Mouse (Mus musculus) hindbrain, embryonic 14.5 days (tissue): ENCODE results near the gene Gm17428. TPM values are rescaled to one million over a fixed set of nuclear protein-coding genes. Genes with fewer than 3 reads are reported as not detected.

Experiments used
- ATAC-seq: fragments of 200-750 bp; cut with Nextera tagmentation; 2 replicates; pipeline ENCODE4 v1.8.0; 2017; ENCODE audit warnings: moderate number of reproducible peaks, mild to moderate bottlenecking, moderate TSS enrichment, moderate library complexity; ENCODE audit not compliant: low FRiP score
- DNase-seq: peaks from one replicate; pipeline ENCODE4 v3.0.0-alpha.2; 2015; ENCODE audit warnings: low spot score
- H3K27ac ChIP-seq: fragments of 300-500 bp; sonication (generic); 2 replicates; pipeline ENCODE4 v1.5.1; 2014; ENCODE audit warnings: mild to moderate bottlenecking, moderate library complexity
- H3K27me3 ChIP-seq: fragments of 300-500 bp; sonication (generic); 2 replicates; pipeline ENCODE4 v1.6.1; 2014; ENCODE audit warnings: mild to moderate bottlenecking, low read length, mixed read lengths; ENCODE audit not compliant: control insufficient read depth, insufficient read depth
- H3K36me3 ChIP-seq: fragments of 300-500 bp; sonication (generic); replicated peaks from 2 replicates; pipeline ENCODE4 v1.6.1; 2014; ENCODE audit not compliant: control insufficient read depth, insufficient read depth
- H3K4me1 ChIP-seq: fragments of 300-500 bp; sonication (generic); replicated peaks from 2 replicates; pipeline ENCODE4 v1.6.1; 2014; ENCODE audit warnings: antibody characterized with exemption, low read length, mixed read lengths; ENCODE audit not compliant: control insufficient read depth, insufficient read depth
- H3K4me2 ChIP-seq: fragments of 300-500 bp; sonication (generic); replicated peaks from 2 replicates; pipeline ENCODE4 v1.6.1; 2014; ENCODE audit warnings: mild to moderate bottlenecking, moderate library complexity
- H3K4me3 ChIP-seq: fragments of 300-500 bp; sonication (generic); replicated peaks from 2 replicates; pipeline ENCODE4 v1.5.1; 2014; ENCODE audit warnings: mild to moderate bottlenecking, low read length
- H3K9ac ChIP-seq: fragments of 300-500 bp; sonication (generic); 2 replicates; pipeline ENCODE4 v1.6.1; 2014
- H3K9me3 ChIP-seq: fragments of 300-500 bp; sonication (generic); 2 replicates; pipeline ENCODE4 v1.6.1; 2016; ENCODE audit warnings: low read length; ENCODE audit not compliant: control insufficient read depth
- WGBS: fragments of 180-500 bp; shearing (Covaris S2); extraction: QIAGEN DNeasy Blood & Tissue Kit; methylation state at CpG from one replicate; pipeline ENCODE4 v1.1.7; 2014; 5-methylcytosine and 5-hydroxymethylcytosine counted together
- polyA plus RNA-seq: library from polyadenylated mRNA; unstranded; fragments of >200 nt; fragmentation: Nextera tagmentation; extraction: Ambion mirVana; gene quantifications from 2 replicates; pipeline ENCODE4 v1.2.1, GENCODE M21; 2014

The Gm17428 gene
- polyA plus RNA-seq, 1 experiment from 2014 or later = not detected

DNA sequence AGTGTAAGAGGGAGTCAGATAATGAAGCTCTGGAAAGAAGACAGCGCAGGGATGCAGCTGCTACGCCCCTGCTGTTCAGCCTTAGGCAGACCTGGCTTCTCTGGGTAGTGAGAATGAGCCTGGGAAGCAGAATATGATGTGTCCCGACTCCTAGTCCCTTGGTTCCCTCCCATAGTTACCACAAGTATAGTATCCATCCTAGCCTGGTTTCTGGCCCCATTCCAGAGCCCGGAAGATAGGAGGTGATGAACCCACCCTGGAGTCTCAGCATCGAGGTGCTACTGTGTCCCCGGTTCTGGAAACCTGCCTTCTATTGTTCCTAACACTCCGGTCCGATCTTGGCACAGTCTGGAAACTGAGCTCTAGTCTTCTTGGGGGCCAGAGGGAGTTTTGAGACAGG lies 31.7 kb downstream of the Gm17428 start:
- ATAC-seq (no peak), DNase-seq (no peak)
- H3K9ac ChIP-seq = no peak overlapping the region
- H3K9me3 ChIP-seq = no peaks in the 10 kb centered on the region
- no peaks in the 10 kb centered on the region for H3K27me3 ChIP-seq
- no peaks in the 10 kb centered on the region for H3K36me3 ChIP-seq
- no peak overlapping the region for H3K4me3 ChIP-seq
- peaks cover 7% of the 10 kb centered on the region; the same call in 1 of the 2 replicates for H3K4me1 ChIP-seq
- H3K4me2 ChIP-seq = no peak overlapping the region
- WGBS = 82% methylated on average over 8 of the region's 8 CpGs
- H3K27ac ChIP-seq = no peak overlapping the region

DNA sequence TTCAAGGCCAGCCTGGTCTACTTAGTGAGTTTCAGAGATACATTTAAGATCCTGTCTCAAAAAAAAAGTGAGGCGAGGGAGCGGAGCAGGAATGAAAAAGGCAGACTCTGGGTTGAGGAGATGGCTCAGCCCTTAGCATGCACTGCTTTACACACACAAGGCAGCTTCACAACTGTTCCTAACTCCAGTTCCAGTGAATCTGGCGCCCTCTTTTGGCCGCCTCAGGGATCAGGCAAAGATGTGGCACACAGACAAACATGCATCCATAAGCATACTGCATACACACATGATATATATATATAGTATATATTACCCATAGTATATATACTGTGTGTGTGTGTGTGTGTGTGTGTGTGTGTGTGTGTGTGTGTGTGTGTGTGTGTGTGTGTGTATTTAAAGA lies 34.4 kb downstream of the Gm17428 start:
- H3K27me3 ChIP-seq = no peaks in the 10 kb centered on the region
- no peak overlapping the region for H3K4me3 ChIP-seq

DNA sequence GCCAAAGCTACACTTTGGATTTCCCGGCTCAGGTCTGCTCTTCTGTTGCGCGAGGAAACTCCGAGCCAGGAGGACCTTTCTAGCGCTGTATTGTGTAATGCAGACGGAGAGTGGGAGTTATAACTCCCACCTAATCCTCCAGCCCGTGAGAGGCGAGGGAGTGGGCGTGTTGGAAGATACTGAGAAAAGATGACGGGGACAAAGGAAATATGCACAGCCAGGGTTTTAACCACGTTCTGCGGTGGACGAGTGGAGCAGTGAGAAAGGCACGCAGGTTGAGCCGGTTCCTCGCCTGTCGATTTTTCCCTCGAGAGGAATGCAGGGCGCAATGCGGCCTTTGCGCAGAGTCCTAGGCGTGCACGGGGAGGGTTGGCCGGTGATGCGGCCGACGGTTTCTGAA lies 37.9 kb downstream of the Gm17428 start:
- no peaks in the 10 kb centered on the region for H3K27me3 ChIP-seq
- peak overlapping the region; percentile 70 for H3K4me2 ChIP-seq
- under 1% methylated on average over 27 of the region's 27 CpGs for WGBS
- H3K27ac ChIP-seq = peak overlapping the region; percentile 93
- H3K4me1 ChIP-seq = 0 out of 2 replicates have a peak, but pooled peaks cover 4% of the 10 kb centered on the region
- H3K36me3 ChIP-seq = peaks cover 14% of the 10 kb centered on the region
- H3K4me3 ChIP-seq = peak overlapping the region; percentile 76
- H3K9me3 ChIP-seq = no peaks in the 10 kb centered on the region
- ATAC-seq = peak; percentile 58; the same call in 1 of the 2 replicates
- H3K9ac ChIP-seq = peak overlapping the region; percentile 74
- no peak for DNase-seq

More for the DNA sequence above, 34.4 kb downstream of the Gm17428 start:
- no peak for ATAC-seq
- Histone ChIP-seq H3K27ac (no peak overlapping the region), H3K9ac (no peak overlapping the region), H3K4me2 (no peak overlapping the region), H3K4me1 (0 out of 2 replicates have a peak, but pooled peaks cover 3% of the 10 kb centered on the region), H3K9me3 (no peaks in the 10 kb centered on the region), H3K36me3 (no peaks in the 10 kb centered on the region)
- WGBS = 55% methylated on average over 4 of the region's 4 CpGs
- DNase-seq = no peak

DNA sequence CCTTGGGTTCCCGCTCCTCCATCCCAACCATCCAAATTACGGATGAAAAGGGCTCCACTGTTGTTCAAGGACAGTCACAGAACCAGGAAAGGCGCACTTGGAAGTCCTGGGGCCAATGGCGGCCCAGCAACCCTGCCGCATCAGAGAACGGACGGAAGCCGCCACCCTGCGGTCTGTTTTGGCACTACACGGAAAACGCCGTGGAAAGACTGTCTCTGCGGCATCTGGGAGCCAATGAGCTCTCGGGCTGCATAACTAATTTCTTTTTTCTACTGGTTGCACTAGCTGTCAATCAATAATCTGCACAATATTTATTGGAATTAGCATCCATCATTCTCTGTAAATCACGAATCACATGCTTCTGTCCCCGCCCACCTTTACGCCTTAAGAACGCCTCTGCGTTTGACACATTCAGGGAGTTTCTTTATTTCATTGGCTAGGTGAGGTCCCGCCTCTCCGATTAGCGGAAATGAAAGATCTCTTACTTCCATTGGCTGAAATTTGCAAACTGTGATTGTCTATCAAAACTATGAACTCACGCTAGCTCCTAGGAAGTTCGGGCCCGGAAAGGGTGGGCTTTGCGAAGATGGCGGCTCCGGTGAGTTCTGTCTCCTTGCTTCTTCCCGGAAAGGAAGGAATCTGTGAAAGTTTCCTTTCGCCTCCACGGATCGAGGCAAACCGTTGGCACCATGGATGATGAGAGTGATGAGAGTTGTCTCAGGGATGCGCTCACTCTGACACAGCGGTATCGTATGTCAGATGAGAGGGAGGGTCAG lies 38.4 kb downstream of the Gm17428 start, which contains the start of gene Ngdn:
Ngdn (plus strand) TSS at position 464 of the 776 bp plus-strand sequence.
- H3K27me3 ChIP-seq = no peaks in the 10 kb centered on the region
- peaks cover 14% of the 10 kb centered on the region for H3K36me3 ChIP-seq
- DNase-seq (peak; percentile 100), ATAC-seq (peak; percentile 98)
- H3K27ac ChIP-seq = peak within 1 kb of the TSS; percentile 93
- under 1% methylated on average over 36 of the region's 36 CpGs for WGBS
- H3K4me3 ChIP-seq = peak within 1 kb of the TSS; percentile 76
- H3K9me3 ChIP-seq = no peaks in the 10 kb centered on the region
- H3K4me1 ChIP-seq = 0 out of 2 replicates have a peak, but pooled peaks cover 4% of the 10 kb centered on the region
- H3K4me2 ChIP-seq = peak within 1 kb of the TSS; percentile 71
- peak within 1 kb of the TSS; percentile 75 for H3K9ac ChIP-seq

DNA sequence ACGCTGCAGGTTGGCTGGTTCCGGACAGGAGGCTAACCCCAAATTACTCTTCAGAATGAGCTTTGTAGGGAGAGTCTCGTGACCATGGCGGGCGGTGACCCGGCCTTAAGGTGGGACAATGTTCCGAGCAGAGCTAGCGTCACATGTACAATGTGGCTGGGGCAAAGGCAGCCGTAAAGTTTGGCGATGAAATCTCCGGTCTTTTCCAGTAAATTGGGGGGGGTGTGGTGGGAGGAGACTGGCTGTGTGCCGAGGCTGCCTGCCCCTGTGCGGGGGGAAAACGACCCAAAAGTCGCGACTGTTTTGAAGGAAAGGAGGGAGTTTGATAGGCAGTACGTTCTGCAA lies 39.0 kb downstream of the Gm17428 start:
- ATAC-seq = no peak
- Histone ChIP-seq H3K9me3 (no peaks in the 10 kb centered on the region), H3K36me3 (peaks cover 20% of the 10 kb centered on the region), H3K9ac (peak overlapping the region; percentile 75), H3K4me3 (peak overlapping the region; percentile 76), H3K27me3 (no peaks in the 10 kb centered on the region), H3K27ac (peak overlapping the region; percentile 65), H3K4me1 (0 out of 2 replicates have a peak, but pooled peaks cover 4% of the 10 kb centered on the region), H3K4me2 (peak overlapping the region; percentile 71)
- WGBS = under 1% methylated on average over 17 of the region's 17 CpGs
- DNase-seq = no peak

DNA sequence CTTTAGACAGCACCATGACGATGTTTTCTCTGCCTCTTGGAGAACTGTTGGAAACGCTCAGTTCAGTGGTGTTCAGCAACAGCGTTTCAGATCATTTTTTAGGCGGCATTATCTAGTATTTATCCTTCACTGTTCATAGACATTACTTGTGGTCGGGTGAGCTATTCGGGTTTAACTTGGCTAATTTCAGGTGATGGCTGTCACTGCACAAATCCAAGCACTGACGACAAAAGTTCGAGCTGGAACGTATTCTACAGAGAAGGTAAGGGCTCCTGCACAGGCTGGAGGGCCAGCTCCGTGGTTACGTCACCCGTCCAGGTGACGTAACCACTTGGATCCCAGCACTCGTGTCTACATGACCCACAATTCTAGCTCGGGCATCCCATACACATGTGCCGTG lies 40.1 kb downstream of the Gm17428 start:
- H3K9me3 ChIP-seq = no peaks in the 10 kb centered on the region
- WGBS = 92% methylated on average over 16 of the region's 16 CpGs
- no peak overlapping the region for H3K4me2 ChIP-seq
- ATAC-seq (no peak), DNase-seq (no peak)
- no peak overlapping the region for H3K9ac ChIP-seq
- H3K4me3 ChIP-seq = no peak overlapping the region
- no peak overlapping the region for H3K27ac ChIP-seq
- H3K27me3 ChIP-seq = no peaks in the 10 kb centered on the region
- H3K36me3 ChIP-seq = peaks cover 30% of the 10 kb centered on the region
- H3K4me1 ChIP-seq = 0 out of 2 replicates have a peak, but pooled peaks cover 4% of the 10 kb centered on the region

- Histone ChIP-seq H3K4me1 (0 out of 2 replicates have a peak, but pooled peaks cover 4% of the 10 kb centered on the region), H3K4me3 (no peak overlapping the region), H3K4me2 (no peak overlapping the region), H3K9me3 (no peaks in the 10 kb centered on the region), H3K27ac (no peak overlapping the region), H3K36me3 (peaks cover 64% of the 10 kb centered on the region), H3K9ac (no peak overlapping the region), H3K27me3 (no peaks in the 10 kb centered on the region)
- WGBS = 27% methylated on average over 9 of the region's 9 CpGs
- ATAC-seq (no peak), DNase-seq (no peak)
Observed at GRCm38 (mm10) chr14:55020394-55020793, 43.7 kb downstream of the Gm17428 start.

DNA sequence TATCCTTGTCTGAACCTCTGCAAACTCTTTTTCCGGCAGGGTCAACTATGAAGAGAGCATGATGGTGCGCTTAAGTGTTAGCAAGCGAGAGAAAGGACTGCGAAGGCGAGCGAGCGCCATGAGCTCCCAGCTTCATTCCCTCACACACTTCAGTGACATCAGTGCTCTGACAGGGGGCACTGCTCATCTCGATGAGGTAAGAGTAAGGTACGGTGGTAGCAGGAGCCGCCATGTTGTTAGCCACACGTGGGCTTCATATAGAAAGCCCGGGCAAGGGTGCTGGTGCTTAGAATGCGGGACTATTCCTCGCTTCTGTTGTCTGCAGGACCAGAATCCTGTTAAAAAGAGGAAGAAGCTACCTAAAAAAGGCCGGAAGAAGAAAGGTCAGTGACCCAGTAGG lies 46.3 kb downstream of the Gm17428 start:
- Histone ChIP-seq H3K27ac (no peak overlapping the region), H3K4me1 (peaks cover 13% of the 10 kb centered on the region), H3K4me2 (no peak overlapping the region), H3K27me3 (no peaks in the 10 kb centered on the region; the same call in 1 of the 2 replicates), H3K36me3 (peaks cover 60% of the 10 kb centered on the region), H3K4me3 (no peak overlapping the region), H3K9me3 (no peaks in the 10 kb centered on the region), H3K9ac (no peak overlapping the region)
- ATAC-seq = no peak
- no peak for DNase-seq
- 93% methylated on average over 15 of the region's 15 CpGs for WGBS

GRCm38 (mm10) chr14:55024236-55024635 lies 47.5 kb downstream of the Gm17428 start:
- no peak overlapping the region for H3K9ac ChIP-seq
- H3K4me1 ChIP-seq = peaks cover 24% of the 10 kb centered on the region
- H3K27me3 ChIP-seq = no peaks in the 10 kb centered on the region; the same call in 1 of the 2 replicates
- H3K9me3 ChIP-seq = no peaks in the 10 kb centered on the region
- DNase-seq (peak; percentile 84), ATAC-seq (no peak)
- no peak overlapping the region for H3K4me3 ChIP-seq
- H3K4me2 ChIP-seq = no peak overlapping the region
- no peak overlapping the region for H3K27ac ChIP-seq
- peaks cover 53% of the 10 kb centered on the region for H3K36me3 ChIP-seq
- 66% methylated on average over 7 of the region's 7 CpGs for WGBS
